Mouse (Mus musculus): ENCODE data around the gene Dna2.

- TF ChIP-seq CTCF (IDR thresholded peaks at IDR 0.05; ENCODE audit: control insufficient read depth, insufficient read depth, insufficient read length), result no peak
- no peak for TF ChIP-seq MYOG (IDR thresholded peaks at IDR 0.05; ENCODE audit: control insufficient read depth, extremely low read depth, insufficient read length)
- TF ChIP-seq USF1 (IDR thresholded peaks at IDR 0.05; ENCODE audit: low read depth), result no peak
Observed at GRCm38 (mm10) chr10:62900144-62900543, 46.7 kb upstream of the Dna2 start.

All from C2C12 (cell line).